Mouse (Mus musculus) olfactory bulb, adult 2 months (tissue): ENCODE data around the gene Tomm34.

Source experiments
- CTCF ChIP-seq: fragments of 200-500 bp; IDR thresholded peaks from 2 replicates; pipeline ENCODE4 v1.5.1; 2012; ENCODE audit warnings: low read depth, mild to moderate bottlenecking, low read length, moderate library complexity; ENCODE audit not compliant: insufficient read depth
- POLR2A ChIP-seq: fragments of 200-500 bp; IDR thresholded peaks from 2 replicates; pipeline ENCODE4 v1.6.1; 2012; ENCODE audit warnings: mild to moderate bottlenecking, low read depth, low read length, moderate library complexity; ENCODE audit not compliant: insufficient read depth

GRCm38 (mm10) chr2:164031147-164031546 lies 39.8 kb downstream of the Tomm34 start:
- TF ChIP-seq CTCF = no peak
- no peak for TF ChIP-seq POLR2A
